Mouse (Mus musculus): ENCODE data around the gene Ribc1.

DNA sequence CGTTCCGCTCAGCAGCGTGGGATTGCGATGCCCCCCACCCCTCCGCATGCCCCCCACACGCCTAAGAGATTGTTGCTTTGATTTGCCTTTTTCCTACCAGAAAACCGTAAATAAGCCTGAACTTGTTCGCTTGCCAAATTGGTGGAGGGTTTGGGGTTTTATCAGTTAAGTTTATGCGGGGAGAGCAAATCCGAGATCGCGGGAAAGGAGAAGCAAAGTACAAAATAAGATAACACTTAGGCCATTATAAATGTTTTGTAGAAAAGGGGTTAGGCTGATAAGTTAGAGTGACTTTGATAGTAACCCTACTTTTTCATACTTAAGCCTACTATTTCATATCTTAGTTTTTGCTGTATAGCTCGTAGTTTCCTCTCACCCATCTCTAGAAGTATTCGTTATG lies 1.1 kb upstream of the Ribc1 start:
- no peak for TF ChIP-seq POLR2A (IDR thresholded peaks at IDR 0.05; ENCODE audit: extremely low read depth, insufficient read depth, low read length)
- no peak for TF ChIP-seq CTCF (IDR thresholded peaks at IDR 0.05; ENCODE audit: low read depth, low read length)

Data from liver, adult 2 months (tissue).